Mouse (Mus musculus) limb, embryonic 15.5 days (tissue): ENCODE results near the gene Tspan15. TPM values are rescaled to one million over a fixed set of nuclear protein-coding genes. Genes with fewer than 3 reads are reported as not detected.

Experiments
- ATAC-seq: fragments of 200-750 bp; cut with Nextera tagmentation; 2 replicates; pipeline ENCODE4 v1.8.0; 2017; ENCODE audit warnings: low read depth, moderate TSS enrichment; ENCODE audit not compliant: insufficient number of reproducible peaks, low FRiP score, low TSS enrichment
- H3K27ac ChIP-seq: fragments of 300-500 bp; sonication (generic); 2 replicates; pipeline ENCODE4 v1.5.1; 2015; ENCODE audit warnings: moderate library complexity, mild to moderate bottlenecking, inconsistent platforms
- H3K27me3 ChIP-seq: fragments of 300-500 bp; sonication (generic); 2 replicates; pipeline ENCODE4 v1.6.1; 2015; ENCODE audit warnings: inconsistent platforms
- H3K36me3 ChIP-seq: fragments of 300-500 bp; sonication (generic); 2 replicates; pipeline ENCODE4 v1.6.1; 2015; ENCODE audit warnings: inconsistent platforms
- H3K4me1 ChIP-seq: fragments of 300-500 bp; sonication (generic); 2 replicates; pipeline ENCODE4 v1.6.1; 2015; ENCODE audit warnings: inconsistent platforms
- H3K4me2 ChIP-seq: fragments of 300-500 bp; sonication (generic); 2 replicates; pipeline ENCODE4 v1.6.1; 2015; ENCODE audit warnings: mild to moderate bottlenecking, inconsistent platforms
- H3K4me3 ChIP-seq: fragments of 300-500 bp; sonication (generic); 2 replicates; pipeline ENCODE4 v1.5.1; 2015; ENCODE audit warnings: mild to moderate bottlenecking, inconsistent platforms
- H3K9ac ChIP-seq: fragments of 300-500 bp; sonication (generic); 2 replicates; pipeline ENCODE4 v1.6.1; 2015; ENCODE audit warnings: inconsistent platforms
- H3K9me3 ChIP-seq: fragments of 300-500 bp; sonication (generic); 2 replicates; pipeline ENCODE4 v1.6.1; 2016; ENCODE audit warnings: inconsistent platforms
- WGBS: fragments of 180-500 bp; shearing (Covaris S2); methylation state at CpG from one replicate; pipeline ENCODE4 v1.1.7; 2015; 5-methylcytosine and 5-hydroxymethylcytosine counted together
- polyA plus RNA-seq: library from polyadenylated mRNA; unstranded; fragments of >200 nt; fragmentation: Nextera tagmentation; extraction: Ambion mirVana; gene quantifications from 2 replicates; pipeline ENCODE4 v1.2.1, GENCODE M21; 2015

Gene Tspan15
- polyA plus RNA-seq = 16.3 and 17.2 TPM in 2 replicates

DNA sequence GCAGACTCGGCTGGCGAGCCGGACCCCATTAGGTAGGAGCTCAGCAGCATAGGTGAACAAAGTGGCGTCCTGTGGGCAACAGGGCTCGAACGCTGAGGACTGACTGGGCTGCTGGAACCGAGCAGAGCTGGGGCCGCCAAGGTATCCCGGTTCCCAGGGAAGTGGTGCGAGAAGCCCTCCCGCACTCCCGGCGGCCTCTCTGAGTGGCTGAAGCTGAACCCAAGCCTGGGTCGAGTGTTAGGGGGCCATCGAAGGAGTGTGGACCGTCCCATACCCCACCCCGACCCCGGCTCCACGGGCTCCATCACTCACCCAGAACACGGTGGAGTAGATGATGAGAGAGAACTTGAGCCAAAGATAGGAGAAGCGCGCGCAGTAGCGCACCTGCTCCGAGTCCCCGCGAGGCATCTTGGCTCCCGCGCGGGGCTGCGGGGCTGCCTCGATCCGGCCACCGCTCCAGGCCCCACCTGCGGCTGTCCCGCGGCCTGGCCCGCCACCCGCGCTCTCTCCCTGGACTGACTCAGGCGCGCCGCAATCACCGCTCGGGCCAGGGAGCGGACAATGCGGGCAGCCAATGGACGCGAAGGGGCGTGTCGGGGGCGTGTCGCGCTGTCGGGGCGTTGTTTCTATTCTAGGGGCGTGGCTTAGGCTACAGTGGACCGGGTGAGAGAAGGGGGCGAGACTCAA is at the start of gene Tspan15:
Gene Tspan15 (minus strand): TSS at position 544 of the 687 bp plus-strand sequence.
- peak within 1 kb of the TSS; percentile 96 for H3K4me2 ChIP-seq

DNA sequence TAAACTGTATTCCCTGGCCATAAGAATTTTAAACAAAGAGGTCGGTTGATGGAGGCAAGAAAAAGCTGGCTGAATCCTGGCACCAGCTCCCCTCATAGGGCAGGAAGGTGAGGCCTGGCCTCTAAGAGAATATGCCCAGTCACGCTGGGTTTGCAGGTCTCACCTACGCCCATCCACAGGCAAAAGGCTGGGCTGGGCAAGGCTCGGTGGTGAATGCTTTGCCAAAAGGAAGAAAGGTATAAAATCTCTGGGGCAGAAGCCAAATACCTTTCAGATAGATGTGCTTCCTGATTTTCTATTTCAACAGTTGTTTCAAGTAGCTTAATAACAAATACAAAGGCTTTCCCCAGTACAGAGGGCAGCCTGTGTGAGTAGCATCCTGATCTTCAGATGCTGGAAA is 48.6 kb upstream of the Tspan15 start:
- Histone ChIP-seq H3K36me3 (peaks cover 58% of the 10 kb centered on the region), H3K4me3 (no peak overlapping the region), H3K27me3 (no peaks in the 10 kb centered on the region), H3K27ac (no peak overlapping the region), H3K4me1 (no peaks in the 10 kb centered on the region), H3K4me2 (no peak overlapping the region), H3K9ac (no peak overlapping the region), H3K9me3 (no peaks in the 10 kb centered on the region)
- 79% methylated on average over 4 of the region's 4 CpGs for WGBS
- ATAC-seq = no peak

More for the DNA sequence above, at the start of gene Tspan15:
- Histone ChIP-seq H3K9ac (peak within 1 kb of the TSS; percentile 45), H3K4me3 (peak within 1 kb of the TSS; percentile 60), H3K27ac (no peak within 1 kb of the TSS), H3K4me1 (peaks cover 10% of the 10 kb centered on the region), H3K9me3 (no peaks in the 10 kb centered on the region), H3K27me3 (no peaks in the 10 kb centered on the region), H3K36me3 (no peaks in the 10 kb centered on the region)
- under 1% methylated on average over 59 of the region's 59 CpGs for WGBS
- peak; percentile 92 for ATAC-seq

DNA sequence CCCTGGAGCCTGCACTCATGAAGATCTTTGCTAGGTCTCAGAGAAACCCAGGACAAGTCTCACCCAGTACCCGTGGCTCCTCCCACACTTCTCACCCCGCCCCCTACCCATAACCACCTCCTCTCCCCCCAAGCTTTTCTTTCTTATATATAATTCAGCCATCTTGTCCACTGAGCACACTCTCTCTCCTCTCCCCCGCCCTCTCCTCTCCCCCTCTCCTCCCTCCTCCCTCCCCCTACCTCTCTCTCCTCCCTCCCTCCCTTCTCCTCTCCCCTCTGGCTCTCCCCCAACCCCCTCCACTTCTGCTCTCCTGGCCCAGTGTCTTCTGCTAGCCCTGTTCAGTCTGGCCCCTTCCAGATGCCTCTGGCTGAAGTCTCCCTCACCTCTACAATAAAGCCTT is 48.0 kb upstream of the Tspan15 start:
- no peaks in the 10 kb centered on the region for H3K9me3 ChIP-seq
- H3K36me3 ChIP-seq = peaks cover 59% of the 10 kb centered on the region
- no peaks in the 10 kb centered on the region for H3K4me1 ChIP-seq
- H3K9ac ChIP-seq = no peak overlapping the region
- no peak overlapping the region for H3K27ac ChIP-seq
- ATAC-seq = no peak
- no peak overlapping the region for H3K4me3 ChIP-seq
- 66% methylated on average over 3 of the region's 3 CpGs for WGBS
- H3K27me3 ChIP-seq = no peaks in the 10 kb centered on the region
- no peak overlapping the region for H3K4me2 ChIP-seq

DNA sequence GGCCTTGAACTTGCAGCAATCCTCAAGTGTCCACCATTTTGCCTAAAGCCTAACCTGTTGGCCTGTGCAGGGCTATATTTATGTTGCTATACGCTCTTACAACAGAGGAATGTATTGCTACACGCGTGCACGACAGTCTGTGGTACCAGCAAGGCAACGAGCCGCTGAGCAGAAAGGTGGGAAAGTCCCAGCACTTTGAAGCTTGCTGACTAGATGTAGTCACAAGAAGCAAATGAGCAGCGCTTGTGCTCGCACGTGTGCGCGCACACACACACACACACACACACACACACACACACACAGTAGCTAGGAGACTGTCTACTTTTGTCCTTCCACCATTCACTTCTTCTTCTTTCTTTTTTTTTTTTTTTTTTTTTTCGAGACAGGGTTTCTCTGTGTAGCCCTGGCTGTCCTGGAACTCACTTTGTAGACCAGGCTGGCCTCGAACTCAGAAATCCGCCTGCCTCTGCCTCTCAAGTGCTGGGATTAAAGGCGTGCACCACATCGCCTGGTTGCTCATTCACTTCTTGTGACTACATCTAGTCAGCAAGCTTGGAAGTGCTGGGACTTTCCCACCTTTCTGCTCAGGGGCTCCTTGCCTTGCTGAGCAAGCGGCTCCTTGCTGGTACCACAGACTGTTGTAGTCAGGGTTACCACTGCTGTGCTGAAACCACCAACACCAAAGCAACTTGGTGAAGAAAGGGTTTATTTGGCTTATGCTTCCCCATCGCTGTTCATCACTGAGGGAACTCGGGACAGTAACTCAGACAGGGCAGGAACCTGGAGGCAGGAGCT is 46.6 kb upstream of the Tspan15 start:
- H3K36me3 ChIP-seq = peaks cover 59% of the 10 kb centered on the region
- ATAC-seq = no peak

DNA sequence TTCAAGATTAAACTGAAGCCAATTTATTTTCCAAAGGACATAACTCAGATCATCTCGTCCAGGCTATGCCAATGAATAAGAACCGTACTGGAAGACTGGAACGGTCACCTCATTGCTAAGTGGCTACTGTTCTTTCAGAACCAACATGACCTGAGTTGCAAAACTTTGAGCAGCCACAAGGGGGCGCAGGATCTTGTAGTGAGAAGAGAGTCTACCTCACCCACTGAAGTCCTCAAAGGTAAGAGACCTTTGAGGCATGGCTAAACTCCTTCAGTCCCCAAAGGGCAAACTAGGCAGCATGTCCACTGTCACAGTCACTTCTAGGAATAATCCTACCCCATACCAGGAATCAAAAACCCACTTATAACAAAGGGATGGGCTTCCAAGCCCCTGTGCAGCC is 44.2 kb upstream of the Tspan15 start:
- Histone ChIP-seq H3K4me3 (no peak overlapping the region), H3K9me3 (no peaks in the 10 kb centered on the region), H3K36me3 (peaks cover 56% of the 10 kb centered on the region), H3K4me2 (no peak overlapping the region), H3K27me3 (no peaks in the 10 kb centered on the region), H3K9ac (no peak overlapping the region), H3K4me1 (no peaks in the 10 kb centered on the region), H3K27ac (no peak overlapping the region)
- WGBS = 31% methylated on average over 4 of the region's 4 CpGs
- no peak for ATAC-seq

More for the DNA sequence above, 46.6 kb upstream of the Tspan15 start:
- H3K27ac ChIP-seq = no peak overlapping the region
- no peaks in the 10 kb centered on the region for H3K4me1 ChIP-seq
- no peak overlapping the region for H3K9ac ChIP-seq
- no peaks in the 10 kb centered on the region for H3K27me3 ChIP-seq
- no peak overlapping the region for H3K4me3 ChIP-seq
- no peak overlapping the region for H3K4me2 ChIP-seq
- H3K9me3 ChIP-seq = no peaks in the 10 kb centered on the region
- WGBS = 93% methylated on average over 18 of the region's 19 CpGs

DNA sequence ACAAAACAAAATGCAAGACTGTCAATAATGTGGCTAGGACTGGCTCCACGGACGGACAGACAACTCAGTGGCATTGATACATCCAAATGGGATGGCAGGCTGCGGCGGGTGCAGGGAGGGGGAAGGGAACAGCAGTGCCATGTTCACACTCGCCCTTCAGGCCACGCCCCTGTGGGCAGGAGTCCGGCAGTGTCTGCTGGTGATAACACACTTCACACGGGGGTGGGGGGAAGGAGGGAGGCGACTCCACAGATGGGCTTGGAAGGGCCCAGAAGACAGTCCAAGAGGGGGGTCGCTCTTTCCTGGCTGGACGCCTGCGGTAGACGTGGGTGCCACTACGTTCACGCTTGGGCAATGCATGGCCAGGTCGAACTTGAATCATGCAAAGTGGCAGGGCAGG is 38.2 kb upstream of the Tspan15 start:
- H3K9me3 ChIP-seq = no peaks in the 10 kb centered on the region
- 69% methylated on average over 16 of the region's 16 CpGs for WGBS
- H3K36me3 ChIP-seq = peaks cover 53% of the 10 kb centered on the region
- no peak overlapping the region for H3K4me3 ChIP-seq
- no peak overlapping the region for H3K4me2 ChIP-seq
- no peaks in the 10 kb centered on the region for H3K4me1 ChIP-seq
- no peaks in the 10 kb centered on the region for H3K27me3 ChIP-seq
- H3K9ac ChIP-seq = no peak overlapping the region
- no peak overlapping the region for H3K27ac ChIP-seq
- no peak for ATAC-seq

DNA sequence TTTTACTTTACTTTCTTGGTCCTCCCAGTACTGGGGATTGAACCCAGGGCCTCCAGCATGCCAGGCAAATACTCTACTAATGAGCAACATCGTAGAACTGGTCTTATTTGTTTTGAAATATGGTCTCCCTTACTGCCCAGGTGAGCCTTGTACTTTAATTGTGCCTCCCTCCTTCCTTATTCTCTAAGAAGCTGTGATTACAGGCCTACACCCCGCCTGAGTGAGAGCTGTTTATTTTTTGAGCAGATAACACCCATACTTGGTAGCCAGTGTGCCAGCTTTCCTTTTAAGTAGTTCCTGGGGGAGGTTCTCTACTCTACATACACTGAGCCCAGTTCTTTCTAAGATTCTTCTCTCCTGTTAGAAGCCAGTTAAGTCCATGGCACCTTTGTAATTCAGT is 33.2 kb upstream of the Tspan15 start:
- H3K27ac ChIP-seq = no peak overlapping the region
- 44% methylated on average over 2 of the region's 2 CpGs for WGBS
- peaks cover 6% of the 10 kb centered on the region; the same call in 1 of the 2 replicates for H3K4me1 ChIP-seq
- H3K27me3 ChIP-seq = no peaks in the 10 kb centered on the region
- no peak for ATAC-seq
- peaks cover 13% of the 10 kb centered on the region for H3K36me3 ChIP-seq
- H3K9ac ChIP-seq = no peak overlapping the region
- H3K4me2 ChIP-seq = no peak overlapping the region
- H3K4me3 ChIP-seq = no peak overlapping the region
- H3K9me3 ChIP-seq = no peaks in the 10 kb centered on the region

DNA sequence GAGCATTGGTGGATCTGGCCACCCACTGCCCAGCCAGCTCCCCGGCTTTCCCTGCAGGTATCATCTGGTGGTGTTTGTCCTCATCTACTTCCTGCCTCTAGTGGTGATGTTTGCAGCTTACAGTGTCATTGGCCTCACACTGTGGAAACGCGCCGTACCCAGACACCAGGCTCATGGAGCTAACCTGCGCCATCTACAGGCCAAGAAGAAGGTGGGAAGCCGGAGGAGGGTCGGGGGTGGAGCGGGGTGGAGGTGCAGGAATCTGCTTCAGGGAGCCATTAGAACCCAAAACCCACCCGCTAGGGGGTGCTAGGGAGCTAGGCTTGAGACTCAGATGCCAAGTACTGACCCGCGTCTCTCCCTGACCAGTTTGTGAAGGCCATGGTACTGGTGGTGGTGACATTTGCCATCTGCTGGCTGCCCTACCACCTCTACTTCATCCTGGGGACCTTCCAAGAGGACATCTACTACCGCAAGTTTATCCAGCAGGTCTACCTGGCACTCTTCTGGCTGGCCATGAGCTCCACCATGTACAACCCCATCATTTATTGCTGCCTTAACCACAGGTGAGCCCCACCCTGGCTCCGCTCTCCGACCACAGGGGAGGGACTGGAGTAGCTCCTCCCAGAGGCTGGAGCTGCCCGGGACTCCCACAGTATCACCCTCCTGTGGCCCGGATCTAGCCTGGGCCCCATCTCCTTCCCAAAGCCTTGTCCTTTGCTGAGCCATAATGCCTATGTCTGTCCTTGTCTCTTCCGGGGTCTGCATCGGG is 30.2 kb upstream of the Tspan15 start:
- no peak overlapping the region for H3K9ac ChIP-seq
- WGBS = 15% methylated on average over 18 of the region's 18 CpGs
- H3K27ac ChIP-seq = no peak overlapping the region
- peaks cover 6% of the 10 kb centered on the region; the same call in 1 of the 2 replicates for H3K4me1 ChIP-seq
- no peak overlapping the region for H3K4me2 ChIP-seq
- 0 out of 2 replicates have a peak, but pooled peaks have one; percentile 61 for ATAC-seq
- H3K36me3 ChIP-seq = no peaks in the 10 kb centered on the region
- H3K4me3 ChIP-seq = no peak overlapping the region
- no peaks in the 10 kb centered on the region for H3K9me3 ChIP-seq
- no peaks in the 10 kb centered on the region for H3K27me3 ChIP-seq

DNA sequence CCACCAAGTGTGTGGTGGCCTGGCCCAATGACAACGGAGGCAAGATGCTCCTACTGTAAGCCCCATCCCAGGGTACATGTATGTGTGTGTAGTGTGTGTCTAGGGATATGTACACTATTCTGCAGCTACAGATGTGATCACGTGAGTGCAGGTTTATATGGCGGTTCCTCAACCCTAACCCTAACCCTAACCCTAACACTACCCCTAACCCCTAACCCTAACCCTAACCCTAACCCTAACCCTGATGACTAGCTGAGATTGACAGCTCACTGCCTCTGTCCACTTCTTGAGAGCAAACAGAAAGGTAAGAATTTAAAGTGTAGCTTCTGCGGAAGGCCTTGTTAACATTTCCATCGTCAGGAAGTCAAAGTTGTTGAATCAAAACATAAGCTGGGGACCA is 27.2 kb upstream of the Tspan15 start:
- no peak overlapping the region for H3K9ac ChIP-seq
- H3K36me3 ChIP-seq = no peaks in the 10 kb centered on the region
- H3K27ac ChIP-seq = no peak overlapping the region
- H3K4me2 ChIP-seq = no peak overlapping the region
- no peak for ATAC-seq
- H3K9me3 ChIP-seq = no peaks in the 10 kb centered on the region
- H3K4me1 ChIP-seq = peaks cover 6% of the 10 kb centered on the region; the same call in 1 of the 2 replicates
- H3K4me3 ChIP-seq = no peak overlapping the region
- H3K27me3 ChIP-seq = 0 out of 2 replicates have a peak, but pooled peaks cover 4% of the 10 kb centered on the region
- WGBS = 89% methylated on average over 5 of the region's 5 CpGs

DNA sequence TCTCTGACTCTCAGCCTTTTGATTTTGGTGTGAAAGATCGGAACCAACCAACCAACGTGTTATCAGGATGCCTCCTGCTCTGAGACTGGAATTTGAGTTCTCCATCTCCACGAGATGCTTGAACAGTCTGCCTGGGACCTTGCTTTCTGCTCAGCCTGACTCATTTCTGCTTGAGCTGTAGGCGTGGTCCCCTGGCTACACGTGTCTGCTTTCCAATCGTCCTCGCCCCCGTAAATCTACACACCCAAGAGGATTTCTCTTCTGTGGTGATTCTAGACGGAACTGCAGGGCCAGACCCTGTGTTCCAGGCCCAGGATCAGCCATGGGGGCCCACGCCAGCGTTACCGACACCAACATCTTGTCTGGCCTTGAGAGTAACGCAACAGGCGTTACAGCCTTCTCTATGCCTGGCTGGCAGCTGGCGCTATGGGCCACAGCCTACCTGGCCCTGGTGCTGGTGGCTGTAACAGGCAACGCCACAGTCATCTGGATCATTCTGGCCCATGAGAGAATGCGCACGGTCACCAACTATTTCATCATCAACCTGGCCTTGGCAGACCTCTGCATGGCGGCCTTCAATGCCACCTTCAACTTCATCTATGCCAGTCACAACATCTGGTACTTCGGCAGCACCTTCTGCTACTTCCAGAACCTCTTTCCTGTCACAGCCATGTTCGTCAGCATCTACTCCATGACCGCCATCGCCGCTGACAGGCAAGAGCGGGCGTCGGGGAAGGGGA is 21.6 kb upstream of the Tspan15 start:
- H3K36me3 ChIP-seq = no peaks in the 10 kb centered on the region
- H3K27me3 ChIP-seq = 0 out of 2 replicates have a peak, but pooled peaks cover 4% of the 10 kb centered on the region
- 81% methylated on average over 27 of the region's 27 CpGs for WGBS
- H3K4me3 ChIP-seq = no peak overlapping the region
- H3K9ac ChIP-seq = no peak overlapping the region
- no peak overlapping the region for H3K27ac ChIP-seq
- no peak overlapping the region for H3K4me2 ChIP-seq
- no peaks in the 10 kb centered on the region for H3K9me3 ChIP-seq
- peaks cover 4% of the 10 kb centered on the region; the same call in 1 of the 2 replicates for H3K4me1 ChIP-seq
- no peak for ATAC-seq

DNA sequence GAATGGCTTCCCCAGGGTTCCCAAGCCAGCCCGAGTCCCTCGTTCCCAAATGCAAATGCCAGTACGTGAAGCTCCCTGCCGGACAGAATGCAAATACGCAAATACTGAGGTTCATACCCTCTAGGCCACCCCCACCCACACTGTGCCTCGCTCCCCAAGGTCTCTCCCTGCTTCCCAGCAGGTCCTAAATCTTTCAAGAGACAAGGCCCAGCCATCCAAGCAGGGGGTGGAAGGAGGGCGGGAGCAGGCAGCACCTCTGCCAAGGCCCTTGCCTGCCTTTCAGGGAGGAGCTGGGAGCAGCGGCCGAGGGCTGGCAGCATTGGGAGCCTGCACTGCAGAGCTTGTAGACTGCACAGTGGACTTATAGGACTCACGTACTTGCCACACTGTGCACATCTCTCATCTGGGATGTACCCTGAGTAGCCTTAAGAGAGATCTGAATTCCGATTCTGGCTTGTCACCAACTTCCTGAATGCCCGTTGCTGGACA is 21.0 kb upstream of the Tspan15 start, which contains the start of gene Tacr2:
Gene Tacr2 (plus strand): TSS at position 439 of the 489 bp plus-strand sequence.
- no peaks in the 10 kb centered on the region for H3K36me3 ChIP-seq
- H3K9me3 ChIP-seq = no peaks in the 10 kb centered on the region
- no peak within 1 kb of the TSS for H3K27ac ChIP-seq
- H3K4me2 ChIP-seq = no peak within 1 kb of the TSS
- peaks cover 4% of the 10 kb centered on the region; the same call in 1 of the 2 replicates for H3K4me1 ChIP-seq
- H3K27me3 ChIP-seq = 0 out of 2 replicates have a peak, but pooled peaks cover 4% of the 10 kb centered on the region
- no peak for ATAC-seq
- WGBS = 52% methylated on average over 12 of the region's 12 CpGs
- no peak within 1 kb of the TSS for H3K9ac ChIP-seq
- H3K4me3 ChIP-seq = no peak within 1 kb of the TSS
